Mouse (Mus musculus) E14TG2a.4 (cell line): ENCODE data around the gene Plcl1.
A peak's percentile ranks its signal among the peaks of the same experiment; 100 is the strongest.

Experiments used
- H3K27me3 ChIP-seq: 2 replicates; pipeline ENCODE4 v1.6.1; 2014; ENCODE audit warnings: low read length, control low read depth; ENCODE audit not compliant: insufficient read depth
- H3K36me3 ChIP-seq: 2 replicates; pipeline ENCODE4 v1.6.1; 2014; ENCODE audit warnings: low read length, control low read depth; ENCODE audit not compliant: insufficient read depth
- H3K4me1 ChIP-seq: replicated peaks from 2 replicates; pipeline ENCODE4 v1.6.1; 2014; ENCODE audit warnings: low read depth, low read length, control low read depth
- H3K4me3 ChIP-seq: replicated peaks from 2 replicates; pipeline ENCODE4 v1.5.1; 2014; ENCODE audit warnings: mild to moderate bottlenecking, low read length
- H3K9me3 ChIP-seq: 2 replicates; pipeline ENCODE4 v1.6.1; 2014; ENCODE audit warnings: low read length, control low read depth
- CTCF ChIP-seq: conservative IDR thresholded peaks from 2 replicates; pipeline ENCODE4 v1.5.1; 2014; ENCODE audit warnings: low read length
- NANOG ChIP-seq: IDR thresholded peaks from 2 replicates; pipeline ENCODE4 v1.6.1; 2014; ENCODE audit warnings: borderline replicate concordance, low read length, mixed read lengths
- POU5F1 ChIP-seq: IDR thresholded peaks from 2 replicates; pipeline ENCODE4 v1.6.1; 2014; ENCODE audit warnings: low read length, borderline replicate concordance

The Plcl1 gene

GRCm38 (mm10) chr1:55618617-55619286 is 213.0 kb downstream of the Plcl1 start:
- TF ChIP-seq NANOG: no peak
- TF ChIP-seq CTCF: no peak
- TF ChIP-seq POU5F1: no peak
- H3K27me3 ChIP-seq: peaks cover 3% of the 10 kb centered on the region; the same call in 1 of the 2 replicates
- H3K4me3 ChIP-seq: no peak overlapping the region
- H3K36me3 ChIP-seq: no peaks in the 10 kb centered on the region
- H3K9me3 ChIP-seq: no peaks in the 10 kb centered on the region
- H3K4me1 ChIP-seq: no peaks in the 10 kb centered on the region

DNA sequence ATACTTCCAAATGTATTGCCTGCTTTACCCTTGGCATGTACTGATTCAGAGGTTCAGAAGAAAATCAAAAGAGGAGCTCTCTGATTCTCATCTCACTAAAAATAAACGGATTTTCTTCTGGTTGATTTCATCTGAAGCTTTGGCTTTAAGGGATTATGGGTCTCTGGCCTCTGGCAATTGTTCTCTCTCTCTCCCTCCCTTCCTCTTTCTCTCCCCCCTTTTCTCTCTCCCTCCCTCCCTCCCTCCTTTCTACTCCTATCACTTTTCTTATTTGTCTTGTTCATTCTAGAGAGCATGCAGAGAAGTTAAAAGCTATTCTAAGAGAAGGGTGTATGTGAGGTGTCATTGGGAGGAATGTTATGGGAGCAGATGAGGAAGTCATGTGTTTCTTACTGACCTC is 225.8 kb downstream of the Plcl1 start:
- no peak for TF ChIP-seq POU5F1
- no peak overlapping the region for H3K4me3 ChIP-seq

DNA sequence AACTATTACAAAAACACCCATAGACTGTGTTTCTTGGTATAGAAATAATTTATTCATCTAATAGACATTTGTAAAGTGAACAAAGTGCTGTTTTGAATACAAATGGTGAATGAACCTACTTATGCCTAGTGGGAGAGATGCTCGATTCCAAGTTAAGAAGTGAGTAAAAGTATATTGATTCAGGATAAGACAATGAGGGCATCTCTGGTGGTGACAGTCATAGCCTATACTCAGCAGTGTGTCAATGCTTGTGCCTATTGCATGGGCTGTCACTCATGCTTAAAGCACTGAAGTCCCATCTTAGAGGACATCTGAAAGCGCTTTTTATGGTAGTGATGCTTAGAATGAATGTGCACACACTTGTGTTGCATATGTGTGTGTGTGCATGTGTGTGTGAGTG is 226.3 kb downstream of the Plcl1 start:
- Histone ChIP-seq H3K4me3 (no peak overlapping the region), H3K4me1 (no peaks in the 10 kb centered on the region), H3K27me3 (no peaks in the 10 kb centered on the region), H3K9me3 (no peaks in the 10 kb centered on the region), H3K36me3 (no peaks in the 10 kb centered on the region)
- TF ChIP-seq POU5F1 (no peak), CTCF (no peak), NANOG (no peak)

More for the DNA sequence above, 225.8 kb downstream of the Plcl1 start:
- H3K4me1 ChIP-seq: no peaks in the 10 kb centered on the region
- H3K9me3 ChIP-seq: no peaks in the 10 kb centered on the region
- H3K27me3 ChIP-seq: no peaks in the 10 kb centered on the region
- H3K36me3 ChIP-seq: no peaks in the 10 kb centered on the region

- no peaks in the 10 kb centered on the region for H3K27me3 ChIP-seq
- H3K4me1 ChIP-seq: no peaks in the 10 kb centered on the region
- H3K9me3 ChIP-seq: no peaks in the 10 kb centered on the region
- H3K4me3 ChIP-seq: no peak overlapping the region
- no peaks in the 10 kb centered on the region for H3K36me3 ChIP-seq
- TF ChIP-seq NANOG (no peak), POU5F1 (no peak), CTCF (no peak)
Measured at GRCm38 (mm10) chr1:55633326-55633725, 227.6 kb downstream of the Plcl1 start.

GRCm38 (mm10) chr1:55659518-55660210 is 253.9 kb downstream of the Plcl1 start:
- Histone ChIP-seq H3K36me3 (no peaks in the 10 kb centered on the region), H3K4me1 (no peaks in the 10 kb centered on the region), H3K4me3 (no peak overlapping the region), H3K27me3 (no peaks in the 10 kb centered on the region), H3K9me3 (no peaks in the 10 kb centered on the region)
- TF ChIP-seq POU5F1 (no peak), CTCF (no peak), NANOG (no peak)

- Histone ChIP-seq H3K9me3 (no peaks in the 10 kb centered on the region), H3K4me3 (no peak overlapping the region), H3K27me3 (no peaks in the 10 kb centered on the region), H3K36me3 (no peaks in the 10 kb centered on the region), H3K4me1 (peaks cover 2% of the 10 kb centered on the region; the same call in 1 of the 2 replicates)
- TF ChIP-seq CTCF (no peak), NANOG (no peak), POU5F1 (no peak)
Measured at GRCm38 (mm10) chr1:55661381-55661780, 255.7 kb downstream of the Plcl1 start.

DNA sequence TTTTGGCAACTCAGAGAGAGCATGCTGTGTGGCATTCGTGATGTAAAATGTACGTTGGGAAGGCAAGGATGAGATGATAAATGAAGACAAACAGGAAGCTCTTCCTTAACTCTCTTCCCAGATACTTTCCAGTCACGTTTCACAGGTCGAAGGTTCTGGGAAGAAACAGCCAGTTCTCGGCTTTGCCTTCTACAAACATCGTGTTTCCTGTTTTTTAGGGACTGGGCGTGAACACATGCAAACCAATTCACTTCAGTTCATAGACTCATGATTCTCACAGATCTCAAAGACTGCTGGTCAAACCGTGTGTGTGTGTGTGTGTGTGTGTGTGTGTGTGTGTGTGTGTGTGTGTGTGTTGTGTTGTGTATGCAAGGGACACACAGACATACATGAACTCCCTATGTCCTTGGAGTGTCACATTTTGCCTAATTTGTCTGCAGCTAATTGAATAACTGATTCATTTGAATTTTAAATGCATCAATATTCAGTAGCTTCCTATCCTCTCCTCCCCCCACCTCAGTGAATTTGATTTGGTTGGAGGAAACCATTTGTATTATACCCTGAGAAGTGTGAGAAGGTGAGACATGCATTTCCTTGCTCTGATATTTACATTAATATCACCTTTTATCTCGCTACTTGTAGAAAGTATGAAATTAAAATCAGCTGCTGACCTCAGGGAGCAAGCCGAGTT is 259.6 kb downstream of the Plcl1 start:
- TF ChIP-seq NANOG (no peak), CTCF (no peak), POU5F1 (no peak)
- no peaks in the 10 kb centered on the region for H3K27me3 ChIP-seq
- H3K36me3 ChIP-seq: no peaks in the 10 kb centered on the region
- no peak overlapping the region for H3K4me3 ChIP-seq
- H3K4me1 ChIP-seq: peaks cover 2% of the 10 kb centered on the region; the same call in 1 of the 2 replicates
- H3K9me3 ChIP-seq: no peaks in the 10 kb centered on the region

- Histone ChIP-seq H3K4me1 (peaks cover 2% of the 10 kb centered on the region; the same call in 1 of the 2 replicates), H3K9me3 (no peaks in the 10 kb centered on the region), H3K4me3 (no peak overlapping the region), H3K36me3 (no peaks in the 10 kb centered on the region), H3K27me3 (no peaks in the 10 kb centered on the region)
- TF ChIP-seq NANOG (peak; percentile 66; the same call in 1 of the 2 replicates), POU5F1 (no peak)
Measured at GRCm38 (mm10) chr1:55665828-55666673, 260.3 kb downstream of the Plcl1 start.
